In genomic region chr1:88780262-88780661, GRCm38 (mm10) we compare ENCODE assay signal across 17 mouse cellular contexts.
A peak's percentile ranks its signal among the peaks of the same experiment; 100 is the strongest.
DNase-seq lines count a peak whose midpoint lies in the region; ATAC-seq lines count a peak whose summit lies in the region.
"Had no signal": no experiment of that assay in that cellular context is flagged by ENCODE, and none has a peak within 500 bp of the region (broad histone marks: within the 10 kb centered on the region; RNA-seq: fewer than 3 reads in every experiment).

No protein-coding gene starts in this region.

- DNase-seq in cerebellum, postnatal 4 days (ENCODE audit: low spot score in 2 of 2) = no peak
- DNase-seq in cerebellum, adult 11 months = peak; percentile 48
- DNase-seq in cerebellum, adult 8-10 months = peak; percentile 51
- DNase-seq in cerebellum, postnatal 25 days = peak; percentile 62 to 72
- no peak for DNase-seq in gastrocnemius, postnatal 10 days
- DNase-seq in adrenal gland, adult (ENCODE audit: inconsistent age in 2 of 2, low spot score in 1 of 2) = no peak
- no peak for DNase-seq in kidney, postnatal 25 days
- DNase-seq: adrenal gland, postnatal 14 days; B cell, adult 2 months; forebrain, postnatal 0 days; heart, adult 2 months; heart, postnatal 14 days; kidney, adult 2 months had no signal

- peak; percentile 60; the same call in 1 of the 2 replicates for ATAC-seq in cerebellum, adult (ENCODE audit: insufficient number of reproducible peaks, low FRiP score, low TSS enrichment)
- ATAC-seq: CD4-positive, CD25-positive, alpha-beta regulatory T cell, adult 4 months; forebrain, embryonic 13.5 days; forebrain, postnatal 0 days; intestine, embryonic 16.5 days had no signal

Comparison
In these comparisons a context has a peak if more than half of its experiments do, and no peak if none do; other contexts are left out.
1. DNase-seq: peak in cerebellum, adult 11 months (single experiment), cerebellum, adult 8-10 months (single experiment) and cerebellum, postnatal 25 days (2 of 2); none in cerebellum, postnatal 4 days (0 of 2), gastrocnemius, postnatal 10 days (single experiment), adrenal gland, adult (0 of 2) and kidney, postnatal 25 days (0 of 2).